Mouse (Mus musculus) heart, adult 18-20 months (tissue): ENCODE data around the gene Mkrn1. TPM values are rescaled to one million over a fixed set of nuclear protein-coding genes. Genes with fewer than 3 reads are reported as not detected.
"Not testable (repeated sequence)": the region's sequence is repeated elsewhere in the genome, so short reads cannot be mapped to it uniquely, and the experiment has no call there.

ENCODE experiments used
- DNase-seq, 2 experiments: peaks; one replicate each; pipeline ENCODE4 v3.0.0; 2021 to 2022; ENCODE audit warnings: mixed read lengths in 1 of 2
- total RNA-seq, 2 experiments: library from RNA; stranded (reverse); gene quantifications; 2 replicates each; pipeline ENCODE4 v1.2.3; 2021

Gene Mkrn1
- total RNA-seq, 2 experiments from 2014 or later, result 60.2 to 65.0 TPM

DNA sequence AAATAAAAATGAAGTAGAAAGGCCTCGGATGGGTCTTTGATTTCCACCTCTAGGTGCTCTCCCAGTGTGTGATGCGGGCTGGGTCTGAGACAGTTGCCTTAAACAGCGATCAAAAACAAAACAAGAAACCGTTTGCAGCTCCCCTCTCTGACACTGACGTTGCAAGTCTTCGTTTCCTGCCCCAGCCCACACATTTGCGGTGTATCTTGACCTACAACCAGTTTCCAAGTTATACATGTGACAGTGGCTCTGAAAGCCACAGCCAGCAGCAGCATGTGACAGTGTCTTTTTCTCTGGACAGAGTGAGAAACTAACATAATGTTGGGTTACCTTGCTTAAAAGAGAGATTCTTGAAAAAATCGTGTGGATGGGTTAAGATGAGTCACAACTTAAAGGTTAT lies 40.5 kb downstream of the Mkrn1 start:
- DNase-seq, result peak; percentile 7 to 24

- peak; percentile 15 to 24 for DNase-seq
These were observed 41.0 kb downstream of the Mkrn1 start for GRCm38 (mm10) chr6:39379224-39379623.

- not testable (repeated sequence) for DNase-seq
These were observed 42.0 kb downstream of the Mkrn1 start for GRCm38 (mm10) chr6:39378161-39378835.

DNA sequence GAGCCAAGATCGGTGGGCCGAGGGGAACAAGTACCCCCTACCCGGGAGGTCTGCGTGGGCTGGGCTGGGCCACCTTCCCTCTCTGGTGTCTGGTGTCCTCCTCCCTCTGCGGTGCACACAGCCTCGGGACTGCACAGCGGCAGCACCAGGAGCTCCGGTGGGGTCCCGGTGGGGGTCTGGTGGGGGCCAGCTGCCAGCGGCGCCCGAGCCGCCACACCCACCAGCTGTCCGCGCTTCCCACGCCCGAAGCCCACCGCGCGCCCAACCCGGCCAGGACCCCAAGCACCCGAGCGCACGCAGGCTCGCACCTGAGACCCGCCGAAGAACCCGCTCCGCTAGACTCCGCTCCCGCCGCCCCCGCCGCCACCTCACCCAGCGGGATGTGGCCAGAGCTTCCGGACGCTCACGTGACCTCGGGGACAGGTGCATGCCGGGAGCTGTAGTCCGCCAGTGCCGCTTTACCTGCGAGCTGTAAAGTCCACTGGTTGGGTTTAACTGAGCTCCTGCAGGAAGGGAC lies 42.9 kb downstream of the Mkrn1 start, which contains the start of gene Slc37a3:
Gene Slc37a3, minus strand, starts transcription at position 365 of the 517 bp plus-strand sequence.
- DNase-seq, result peak; percentile 90 to 92

- no peak for DNase-seq
These were observed 43.5 kb downstream of the Mkrn1 start for GRCm38 (mm10) chr6:39376775-39377174.

GRCm38 (mm10) chr6:39373301-39373955 lies 46.8 kb downstream of the Mkrn1 start:
- DNase-seq, result no peak

DNA sequence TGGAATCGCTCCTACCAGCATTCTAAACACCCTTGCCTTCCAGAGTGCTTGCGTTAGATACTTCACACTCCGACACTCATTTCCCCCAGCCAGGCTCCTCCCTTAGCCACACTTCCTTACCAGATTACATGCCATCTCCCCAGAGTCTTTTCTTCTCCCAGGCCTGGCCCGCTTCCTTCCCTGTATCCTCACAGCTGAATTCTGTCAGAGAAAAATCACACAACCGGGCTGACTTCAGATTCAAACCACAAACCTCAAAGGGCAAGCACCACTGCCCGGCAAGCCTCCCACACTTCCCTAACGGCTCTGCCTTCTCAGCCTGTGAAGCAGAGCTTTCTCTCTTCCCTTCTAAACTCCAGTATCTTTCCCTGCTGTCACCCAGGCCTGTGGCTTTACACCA lies 47.5 kb downstream of the Mkrn1 start:
- peak; percentile 72 to 84 for DNase-seq

DNA sequence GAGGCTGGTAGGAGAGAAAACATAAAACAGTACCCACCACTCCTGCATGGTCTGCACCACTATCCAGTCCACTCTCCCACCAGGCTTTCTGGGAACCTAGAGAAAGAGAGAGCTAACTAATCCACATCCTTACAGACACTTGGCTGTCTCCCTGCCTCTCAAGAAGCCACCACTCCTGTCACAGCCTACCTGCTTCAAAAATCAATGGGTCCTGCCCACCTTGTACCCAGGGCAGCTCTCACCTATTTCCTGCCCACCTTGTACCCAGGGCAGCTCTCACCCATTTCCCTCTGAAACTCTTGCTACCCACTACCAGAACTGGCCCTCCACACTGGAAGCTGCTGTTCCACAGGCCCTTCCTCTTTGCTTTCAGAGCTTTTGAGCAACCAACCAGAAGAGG lies 48.2 kb downstream of the Mkrn1 start:
- DNase-seq, result no peak

DNA sequence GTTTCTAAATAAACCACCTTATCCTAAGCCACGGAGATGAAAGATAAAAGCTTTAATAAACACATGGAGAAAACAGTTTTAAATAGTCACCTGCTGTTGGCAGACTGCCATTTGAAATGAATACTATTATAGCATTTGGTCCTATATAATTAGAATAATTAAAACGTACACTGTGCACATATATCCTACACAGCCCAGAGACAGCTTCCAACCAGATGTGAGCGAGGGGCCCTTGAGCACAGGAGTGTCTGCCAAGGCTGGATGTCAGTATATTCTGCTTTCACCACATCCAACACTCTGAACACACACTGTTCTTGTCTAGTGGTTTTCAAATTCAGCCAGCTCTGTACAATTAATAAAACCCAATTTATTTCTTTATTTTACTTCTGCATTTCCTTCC lies 50.6 kb downstream of the Mkrn1 start:
- DNase-seq, result no peak

GRCm38 (mm10) chr6:39362684-39363083 lies 57.6 kb downstream of the Mkrn1 start:
- DNase-seq, result no peak

- not testable (repeated sequence) for DNase-seq
These were observed 61.1 kb downstream of the Mkrn1 start for GRCm38 (mm10) chr6:39359207-39359606.

DNA sequence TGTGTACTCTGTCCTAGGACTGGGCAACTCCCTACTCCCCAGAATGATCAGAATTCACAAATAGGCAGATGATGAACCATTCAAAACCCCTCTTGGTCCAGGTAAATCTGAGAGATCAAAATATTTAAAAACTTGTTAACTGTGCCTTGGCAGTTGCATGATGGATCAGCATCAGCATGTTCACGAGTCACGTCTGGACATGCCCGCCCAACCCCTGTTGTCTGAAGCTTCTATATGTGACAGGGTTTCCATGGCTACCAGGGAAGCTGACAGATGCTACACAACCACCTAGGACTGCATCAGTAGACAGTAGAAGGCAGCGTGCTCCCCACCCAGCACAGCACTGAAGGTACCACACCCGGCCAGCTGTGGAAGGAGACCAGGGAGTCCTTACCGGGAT lies 71.3 kb downstream of the Mkrn1 start:
- DNase-seq, result no peak

GRCm38 (mm10) chr6:39347880-39348814 lies 72.1 kb downstream of the Mkrn1 start:
- peak in 1 of 2 experiments; percentile 30 for DNase-seq

Other genes starting within 250 kb of the Mkrn1 start
- 10 to 100 TPM; 18.7 to 18.8 TPM for gene Kdm7a, start 213.7 kb downstream of the Mkrn1 start, total RNA-seq
- 10 to 100 TPM; 16.9 to 18.4 TPM for gene Slc37a3, start 42.8 kb downstream of the Mkrn1 start, total RNA-seq
- gene Rab19, start 39.3 kb downstream of the Mkrn1 start, total RNA-seq, result under 1 TPM in 1 of 2 experiments, not detected in 1; 0.31 TPM
- 1 to 10 TPM; 5.8 to 6.2 TPM for gene Dennd2a, start 137.4 kb upstream of the Mkrn1 start, total RNA-seq
- 10 to 100 TPM; 13.1 to 13.6 TPM for gene Adck2, start 153.4 kb upstream of the Mkrn1 start, total RNA-seq
- 1 to 10 TPM in 1 of 2 experiments, not detected in 1; 1.7 TPM for gene Gm42420, start 165.3 kb upstream of the Mkrn1 start, total RNA-seq
- 100 to 1,000 TPM; 707 to 787 TPM for gene Ndufb2, start 172.1 kb upstream of the Mkrn1 start, total RNA-seq